Mouse (Mus musculus): ENCODE measurements around the gene Mrrf. TPM values are rescaled to one million over a fixed set of nuclear protein-coding genes. Genes with fewer than 3 reads are reported as not detected.

Mrrf gene
- polyA plus RNA-seq, 1 experiment from 2014 or later, result 11.1 TPM

GRCm38 (mm10) chr2:36216953-36217573 is 80.9 kb downstream of the Mrrf start:
- ATAC-seq (peak; percentile 50), DNase-seq (peak; percentile 42)
- Histone ChIP-seq H3K4me3 (ENCODE audit: low read depth, low read length) (0 out of 2 replicates have a peak overlapping the region, but pooled peaks have one; percentile 13), H3K4me1 (ENCODE audit: insufficient read depth) (peaks cover 20% of the 10 kb centered on the region), H3K9ac (replicated peaks) (peak overlapping the region; percentile 16; the same call in 1 of the 2 replicates), H3K27me3 (ENCODE audit: insufficient read depth, low read length) (peaks cover 8% of the 10 kb centered on the region), H3K27ac (ENCODE audit: low read depth) (peak overlapping the region; percentile 76), H3K9me3 (ENCODE audit: low read length) (no peaks in the 10 kb centered on the region), H3K36me3 (replicated peaks; ENCODE audit: insufficient read depth, low read length) (no peaks in the 10 kb centered on the region), H3K4me2 (ENCODE audit: low read depth, low read length) (peak overlapping the region; percentile 51)
- WGBS (ENCODE audit: insufficient replicate concordance), result 22% methylated on average over 4 of the region's 4 CpGs
- TF ChIP-seq CTCF (IDR thresholded peaks at IDR 0.05; ENCODE audit: low read depth), result no peak
- TF ChIP-seq EP300 (IDR thresholded peaks at IDR 0.05; ENCODE audit: low read depth), result no peak

GRCm38 (mm10) chr2:36217692-36218233 is 81.6 kb downstream of the Mrrf start:
- no peak for ATAC-seq
- H3K4me3 ChIP-seq (ENCODE audit: low read depth, low read length), result no peak overlapping the region
- TF ChIP-seq EP300 (IDR thresholded peaks at IDR 0.05; ENCODE audit: low read depth) (no peak), CTCF (IDR thresholded peaks at IDR 0.05; ENCODE audit: low read depth) (no peak)

GRCm38 (mm10) chr2:36220106-36220505 is 83.9 kb downstream of the Mrrf start:
- no peak for TF ChIP-seq CTCF (IDR thresholded peaks at IDR 0.05; ENCODE audit: low read depth)
- H3K27ac ChIP-seq (ENCODE audit: low read depth), result no peak overlapping the region
- H3K36me3 ChIP-seq (replicated peaks; ENCODE audit: insufficient read depth, low read length), result no peaks in the 10 kb centered on the region
- ATAC-seq, result no peak
- no peaks in the 10 kb centered on the region for H3K9me3 ChIP-seq (ENCODE audit: low read length)
- no peak for DNase-seq
- no peaks in the 10 kb centered on the region for H3K27me3 ChIP-seq (ENCODE audit: insufficient read depth, low read length)
- no peak overlapping the region for H3K4me3 ChIP-seq (ENCODE audit: low read depth, low read length)
- peaks cover 17% of the 10 kb centered on the region for H3K4me1 ChIP-seq (ENCODE audit: insufficient read depth)
- no peak overlapping the region for H3K9ac ChIP-seq (replicated peaks)
- WGBS (ENCODE audit: insufficient replicate concordance), result 60% methylated on average over 8 of the region's 8 CpGs
- H3K4me2 ChIP-seq (ENCODE audit: low read depth, low read length), result no peak overlapping the region

More at GRCm38 (mm10) chr2:36217692-36218233, 81.6 kb downstream of the Mrrf start:
- Histone ChIP-seq H3K9me3 (ENCODE audit: low read length) (no peaks in the 10 kb centered on the region), H3K27me3 (ENCODE audit: insufficient read depth, low read length) (peaks cover 3% of the 10 kb centered on the region; the same call in 1 of the 2 replicates), H3K36me3 (replicated peaks; ENCODE audit: insufficient read depth, low read length) (no peaks in the 10 kb centered on the region), H3K4me2 (ENCODE audit: low read depth, low read length) (peak overlapping the region; percentile 51), H3K9ac (replicated peaks) (no peak overlapping the region; the same call in 1 of the 2 replicates), H3K4me1 (ENCODE audit: insufficient read depth) (peaks cover 20% of the 10 kb centered on the region), H3K27ac (ENCODE audit: low read depth) (peak overlapping the region; percentile 76; the same call in 1 of the 2 replicates)
- WGBS (ENCODE audit: insufficient replicate concordance), result 17% methylated on average over 5 of the region's 5 CpGs
- no peak for DNase-seq

GRCm38 (mm10) chr2:36220891-36221290 is 84.7 kb downstream of the Mrrf start:
- no peak for ATAC-seq
- no peak for DNase-seq
- H3K9me3 ChIP-seq (ENCODE audit: low read length), result no peaks in the 10 kb centered on the region
- no peak overlapping the region for H3K27ac ChIP-seq (ENCODE audit: low read depth)
- no peak overlapping the region for H3K4me2 ChIP-seq (ENCODE audit: low read depth, low read length)
- H3K4me3 ChIP-seq (ENCODE audit: low read depth, low read length), result no peak overlapping the region
- WGBS (ENCODE audit: insufficient replicate concordance), result 70% methylated on average over 4 of the region's 4 CpGs
- no peaks in the 10 kb centered on the region for H3K27me3 ChIP-seq (ENCODE audit: insufficient read depth, low read length)
- H3K9ac ChIP-seq (replicated peaks), result no peak overlapping the region
- H3K36me3 ChIP-seq (replicated peaks; ENCODE audit: insufficient read depth, low read length), result no peaks in the 10 kb centered on the region
- H3K4me1 ChIP-seq (ENCODE audit: insufficient read depth), result peaks cover 14% of the 10 kb centered on the region
- no peak for TF ChIP-seq CTCF (IDR thresholded peaks at IDR 0.05; ENCODE audit: low read depth)
- TF ChIP-seq EP300 (IDR thresholded peaks at IDR 0.05; ENCODE audit: low read depth), result no peak

GRCm38 (mm10) chr2:36222168-36222848 is 86.1 kb downstream of the Mrrf start:
- no peak for DNase-seq
- no peak for ATAC-seq
- WGBS (ENCODE audit: insufficient replicate concordance), result 58% methylated on average over 7 of the region's 7 CpGs
- H3K27me3 ChIP-seq (ENCODE audit: insufficient read depth, low read length), result no peaks in the 10 kb centered on the region
- H3K9me3 ChIP-seq (ENCODE audit: low read length), result no peaks in the 10 kb centered on the region
- H3K9ac ChIP-seq (replicated peaks), result no peak overlapping the region
- H3K4me1 ChIP-seq (ENCODE audit: insufficient read depth), result 0 out of 2 replicates have a peak, but pooled peaks cover 3% of the 10 kb centered on the region
- no peaks in the 10 kb centered on the region for H3K36me3 ChIP-seq (replicated peaks; ENCODE audit: insufficient read depth, low read length)
- no peak overlapping the region for H3K4me2 ChIP-seq (ENCODE audit: low read depth, low read length)
- TF ChIP-seq CTCF (IDR thresholded peaks at IDR 0.05; ENCODE audit: low read depth) (no peak), EP300 (IDR thresholded peaks at IDR 0.05; ENCODE audit: low read depth) (no peak)
- no peak overlapping the region for H3K4me3 ChIP-seq (ENCODE audit: low read depth, low read length)
- H3K27ac ChIP-seq (ENCODE audit: low read depth), result no peak overlapping the region

GRCm38 (mm10) chr2:36223436-36223835 is 87.2 kb downstream of the Mrrf start:
- TF ChIP-seq CTCF (IDR thresholded peaks at IDR 0.05; ENCODE audit: low read depth), result no peak
- TF ChIP-seq EP300 (IDR thresholded peaks at IDR 0.05; ENCODE audit: low read depth), result no peak
- Histone ChIP-seq H3K27ac (ENCODE audit: low read depth) (no peak overlapping the region), H3K4me1 (ENCODE audit: insufficient read depth) (0 out of 2 replicates have a peak, but pooled peaks cover 3% of the 10 kb centered on the region), H3K9ac (replicated peaks) (no peak overlapping the region), H3K4me2 (ENCODE audit: low read depth, low read length) (no peak overlapping the region), H3K36me3 (replicated peaks; ENCODE audit: insufficient read depth, low read length) (no peaks in the 10 kb centered on the region), H3K4me3 (ENCODE audit: low read depth, low read length) (no peak overlapping the region), H3K27me3 (ENCODE audit: insufficient read depth, low read length) (no peaks in the 10 kb centered on the region), H3K9me3 (ENCODE audit: low read length) (no peaks in the 10 kb centered on the region)
- DNase-seq (no peak), ATAC-seq (no peak)

Data from liver, postnatal 0 days (tissue).